Mouse (Mus musculus): ENCODE measurements at regions not wholly inside any gene's neighbourhood (a gene's known extent, or its start where the extent isn't known, plus 50 kb on each side); places are given as distances from the start of the nearest gene placed in this dataset.
A peak's percentile ranks its signal among the peaks of the same experiment; 100 is the strongest.

- Histone ChIP-seq H3K4me3 (ENCODE audit: low read depth, low read length) (no peak overlapping the region), H3K4me1 (ENCODE audit: control insufficient read depth, insufficient read depth, low read length) (peaks cover 22% of the 10 kb centered on the region), H3K9me3 (ENCODE audit: control insufficient read depth, low read length) (no peaks in the 10 kb centered on the region), H3K27me3 (ENCODE audit: control insufficient read depth, insufficient read depth, low read length) (no peaks in the 10 kb centered on the region), H3K27ac (ENCODE audit: low read depth, low read length) (no peak overlapping the region), H3K9ac (ENCODE audit: low read length) (no peak overlapping the region), H3K4me2 (ENCODE audit: low read depth) (no peak overlapping the region), H3K36me3 (ENCODE audit: control insufficient read depth, insufficient read depth, low read length) (no peaks in the 10 kb centered on the region)
- 64% methylated on average over 12 of the region's 12 CpGs for WGBS
- DNase-seq (ENCODE audit: low spot score) (no peak), ATAC-seq (ENCODE audit: insufficient read depth, low FRiP score, low TSS enrichment) (no peak)
Observed at GRCm38 (mm10) chr3:103422806-103423205, 143.7 kb downstream of the Trim33 start.

GRCm38 (mm10) chr3:103423290-103423689, 144.2 kb downstream of the Trim33 start:
- ATAC-seq (ENCODE audit: insufficient read depth, low FRiP score, low TSS enrichment) (no peak), DNase-seq (ENCODE audit: low spot score) (no peak)
- WGBS: 92% methylated on average over 4 of the region's 4 CpGs
- no peak overlapping the region for H3K4me2 ChIP-seq (ENCODE audit: low read depth)
- no peak overlapping the region for H3K9ac ChIP-seq (ENCODE audit: low read length)
- H3K36me3 ChIP-seq (ENCODE audit: control insufficient read depth, insufficient read depth, low read length): no peaks in the 10 kb centered on the region
- H3K4me3 ChIP-seq (ENCODE audit: low read depth, low read length): no peak overlapping the region
- H3K27ac ChIP-seq (ENCODE audit: low read depth, low read length): no peak overlapping the region
- no peaks in the 10 kb centered on the region for H3K27me3 ChIP-seq (ENCODE audit: control insufficient read depth, insufficient read depth, low read length)
- peaks cover 22% of the 10 kb centered on the region for H3K4me1 ChIP-seq (ENCODE audit: control insufficient read depth, insufficient read depth, low read length)
- no peaks in the 10 kb centered on the region for H3K9me3 ChIP-seq (ENCODE audit: control insufficient read depth, low read length)

- DNase-seq (ENCODE audit: low spot score) (no peak), ATAC-seq (ENCODE audit: insufficient read depth, low FRiP score, low TSS enrichment) (no peak)
- H3K4me1 ChIP-seq (ENCODE audit: control insufficient read depth, insufficient read depth, low read length): peaks cover 4% of the 10 kb centered on the region
- H3K9ac ChIP-seq (ENCODE audit: low read length): no peak overlapping the region
- 91% methylated on average over 19 of the region's 19 CpGs for WGBS
- H3K9me3 ChIP-seq (ENCODE audit: control insufficient read depth, low read length): no peaks in the 10 kb centered on the region
- H3K36me3 ChIP-seq (ENCODE audit: control insufficient read depth, insufficient read depth, low read length): no peaks in the 10 kb centered on the region
- no peak overlapping the region for H3K4me2 ChIP-seq (ENCODE audit: low read depth)
- H3K4me3 ChIP-seq (ENCODE audit: low read depth, low read length): no peak overlapping the region
- no peaks in the 10 kb centered on the region for H3K27me3 ChIP-seq (ENCODE audit: control insufficient read depth, insufficient read depth, low read length)
- H3K27ac ChIP-seq (ENCODE audit: low read depth, low read length): no peak overlapping the region
Observed at GRCm38 (mm10) chr3:103425812-103426430, 146.8 kb downstream of the Trim33 start.

- no peak overlapping the region for H3K9ac ChIP-seq (ENCODE audit: low read length)
- H3K27me3 ChIP-seq (ENCODE audit: control insufficient read depth, insufficient read depth, low read length): no peaks in the 10 kb centered on the region
- ATAC-seq (ENCODE audit: insufficient read depth, low FRiP score, low TSS enrichment) (no peak), DNase-seq (ENCODE audit: low spot score) (peak; percentile 24)
- WGBS: 14% methylated on average over 5 of the region's 5 CpGs
- no peak overlapping the region for H3K4me2 ChIP-seq (ENCODE audit: low read depth)
- no peak overlapping the region for H3K4me3 ChIP-seq (ENCODE audit: low read depth, low read length)
- H3K36me3 ChIP-seq (ENCODE audit: control insufficient read depth, insufficient read depth, low read length): no peaks in the 10 kb centered on the region
- no peaks in the 10 kb centered on the region for H3K9me3 ChIP-seq (ENCODE audit: control insufficient read depth, low read length)
- H3K27ac ChIP-seq (ENCODE audit: low read depth, low read length): no peak overlapping the region
- H3K4me1 ChIP-seq (ENCODE audit: control insufficient read depth, insufficient read depth, low read length): no peaks in the 10 kb centered on the region
Observed at GRCm38 (mm10) chr3:103429227-103429788, 145.7 kb upstream of the Syt6 start.

GRCm38 (mm10) chr3:103430131-103430530, 144.9 kb upstream of the Syt6 start:
- whole genome bisulfite sequencing: 82% methylated on average over 4 of the region's 4 CpGs
- Histone ChIP-seq H3K27ac (ENCODE audit: low read depth, low read length) (no peak overlapping the region), H3K27me3 (ENCODE audit: control insufficient read depth, insufficient read depth, low read length) (no peaks in the 10 kb centered on the region), H3K36me3 (ENCODE audit: control insufficient read depth, insufficient read depth, low read length) (no peaks in the 10 kb centered on the region), H3K9ac (ENCODE audit: low read length) (no peak overlapping the region), H3K4me2 (ENCODE audit: low read depth) (no peak overlapping the region), H3K4me3 (ENCODE audit: low read depth, low read length) (no peak overlapping the region), H3K4me1 (ENCODE audit: control insufficient read depth, insufficient read depth, low read length) (no peaks in the 10 kb centered on the region), H3K9me3 (ENCODE audit: control insufficient read depth, low read length) (no peaks in the 10 kb centered on the region)
- ATAC-seq (ENCODE audit: insufficient read depth, low FRiP score, low TSS enrichment) (no peak), DNase-seq (ENCODE audit: low spot score) (no peak)

GRCm38 (mm10) chr3:103432254-103432653, 142.8 kb upstream of the Syt6 start:
- ATAC-seq (ENCODE audit: insufficient read depth, low FRiP score, low TSS enrichment): no peak
- H3K27ac ChIP-seq (ENCODE audit: low read depth, low read length): no peak overlapping the region
- 38% methylated on average over 5 of the region's 5 CpGs for whole genome bisulfite sequencing
- no peaks in the 10 kb centered on the region for H3K27me3 ChIP-seq (ENCODE audit: control insufficient read depth, insufficient read depth, low read length)
- H3K9ac ChIP-seq (ENCODE audit: low read length): no peak overlapping the region
- H3K4me2 ChIP-seq (ENCODE audit: low read depth): no peak overlapping the region
- no peaks in the 10 kb centered on the region for H3K4me1 ChIP-seq (ENCODE audit: control insufficient read depth, insufficient read depth, low read length)
- H3K9me3 ChIP-seq (ENCODE audit: control insufficient read depth, low read length): no peaks in the 10 kb centered on the region
- no peak for DNase-seq (ENCODE audit: low spot score)
- H3K4me3 ChIP-seq (ENCODE audit: low read depth, low read length): no peak overlapping the region
- no peaks in the 10 kb centered on the region for H3K36me3 ChIP-seq (ENCODE audit: control insufficient read depth, insufficient read depth, low read length)

GRCm38 (mm10) chr3:103436902-103437603, 138.0 kb upstream of the Syt6 start:
- Histone ChIP-seq H3K27ac (ENCODE audit: low read depth, low read length) (no peak overlapping the region), H3K36me3 (ENCODE audit: control insufficient read depth, insufficient read depth, low read length) (no peaks in the 10 kb centered on the region), H3K4me1 (ENCODE audit: control insufficient read depth, insufficient read depth, low read length) (no peaks in the 10 kb centered on the region), H3K27me3 (ENCODE audit: control insufficient read depth, insufficient read depth, low read length) (no peaks in the 10 kb centered on the region), H3K4me2 (ENCODE audit: low read depth) (no peak overlapping the region), H3K9ac (ENCODE audit: low read length) (no peak overlapping the region), H3K9me3 (ENCODE audit: control insufficient read depth, low read length) (no peaks in the 10 kb centered on the region), H3K4me3 (ENCODE audit: low read depth, low read length) (no peak overlapping the region)
- WGBS: 62% methylated on average over 9 of the region's 9 CpGs
- ATAC-seq (ENCODE audit: insufficient read depth, low FRiP score, low TSS enrichment) (no peak), DNase-seq (ENCODE audit: low spot score) (no peak)

GRCm38 (mm10) chr3:103438791-103439354, 136.2 kb upstream of the Syt6 start:
- 46% methylated on average over 12 of the region's 12 CpGs for WGBS
- H3K4me3 ChIP-seq (ENCODE audit: low read depth, low read length): no peak overlapping the region
- no peaks in the 10 kb centered on the region for H3K9me3 ChIP-seq (ENCODE audit: control insufficient read depth, low read length)
- no peak overlapping the region for H3K4me2 ChIP-seq (ENCODE audit: low read depth)
- DNase-seq (ENCODE audit: low spot score) (peak; percentile 76), ATAC-seq (ENCODE audit: insufficient read depth, low FRiP score, low TSS enrichment) (no peak)
- H3K36me3 ChIP-seq (ENCODE audit: control insufficient read depth, insufficient read depth, low read length): no peaks in the 10 kb centered on the region
- H3K9ac ChIP-seq (ENCODE audit: low read length): no peak overlapping the region
- H3K4me1 ChIP-seq (ENCODE audit: control insufficient read depth, insufficient read depth, low read length): no peaks in the 10 kb centered on the region
- H3K27me3 ChIP-seq (ENCODE audit: control insufficient read depth, insufficient read depth, low read length): no peaks in the 10 kb centered on the region
- H3K27ac ChIP-seq (ENCODE audit: low read depth, low read length): no peak overlapping the region

- ATAC-seq (ENCODE audit: insufficient read depth, low FRiP score, low TSS enrichment): no peak
- Histone ChIP-seq H3K27me3 (ENCODE audit: control insufficient read depth, insufficient read depth, low read length) (no peaks in the 10 kb centered on the region), H3K4me2 (ENCODE audit: low read depth) (no peak overlapping the region), H3K4me3 (ENCODE audit: low read depth, low read length) (no peak overlapping the region), H3K4me1 (ENCODE audit: control insufficient read depth, insufficient read depth, low read length) (no peaks in the 10 kb centered on the region), H3K9me3 (ENCODE audit: control insufficient read depth, low read length) (no peaks in the 10 kb centered on the region), H3K27ac (ENCODE audit: low read depth, low read length) (no peak overlapping the region), H3K9ac (ENCODE audit: low read length) (no peak overlapping the region), H3K36me3 (ENCODE audit: control insufficient read depth, insufficient read depth, low read length) (no peaks in the 10 kb centered on the region)
- DNase-seq (ENCODE audit: low spot score): no peak
- WGBS: 73% methylated on average over 6 of the region's 6 CpGs
Observed at GRCm38 (mm10) chr3:103443247-103443646, 131.8 kb upstream of the Syt6 start.
